Mouse (Mus musculus) CH12F3 (cell line): ENCODE results near the gene Akr1e1.

Experiments
- in situ Hi-C: fragments of 300-500 bp; cut with MboI; formaldehyde crosslinking; loops from 2 replicates; pipeline ENCODE4 v1.14.3; 2020; ENCODE audit warnings: low sequenced_read_pairs

Akr1e1 gene

GRCm38 (mm10) chr13:4608961-4609409, at the start of gene Akr1e1:
TSS of gene Akr1e1 (minus strand) at chr13:4609174.
- in situ Hi-C loops = loop anchor here (25.0 kb wide), 2 partner anchors 222 to 472 kb away; no protein-coding TSS in a partner anchor

- in situ Hi-C loops = no loop called here
Measured at GRCm38 (mm10) chr13:4658346-4658745, 49.4 kb upstream of the Akr1e1 start.

GRCm38 (mm10) chr13:4656277-4657146, 47.5 kb upstream of the Akr1e1 start:
- in situ Hi-C loops = no loop called here

GRCm38 (mm10) chr13:4650190-4650589, 41.2 kb upstream of the Akr1e1 start:
- in situ Hi-C loops = no loop called here

- in situ Hi-C loops = no loop called here
Measured at GRCm38 (mm10) chr13:4645248-4645647, 36.3 kb upstream of the Akr1e1 start.

- in situ Hi-C loops = loop anchor here (25.0 kb wide), 2 partner anchors 224 to 474 kb away; no protein-coding TSS in a partner anchor
Measured at GRCm38 (mm10) chr13:4610902-4611301, 1.9 kb upstream of the Akr1e1 start.

- in situ Hi-C loops = loop anchor here (25.0 kb wide), 2 partner anchors 221 to 471 kb away; no protein-coding TSS in a partner anchor
Measured at GRCm38 (mm10) chr13:4608530-4608929, 444 bp downstream of the Akr1e1 start.

- in situ Hi-C loops = loop anchor here (25.0 kb wide), 2 partner anchors 220 to 470 kb away; no protein-coding TSS in a partner anchor
Measured at GRCm38 (mm10) chr13:4606821-4607220, 2.2 kb downstream of the Akr1e1 start.

- in situ Hi-C loops = loop anchor here (25.0 kb wide), 2 partner anchors 216 to 466 kb away; no protein-coding TSS in a partner anchor
Measured at GRCm38 (mm10) chr13:4603431-4603830, 5.5 kb downstream of the Akr1e1 start.

GRCm38 (mm10) chr13:4576921-4577320, 32.1 kb downstream of the Akr1e1 start:
- in situ Hi-C loops = no loop called here

- in situ Hi-C loops = no loop called here
Measured at GRCm38 (mm10) chr13:4573871-4574270, 35.1 kb downstream of the Akr1e1 start, which contains the start of gene Akr1c21. TSS of gene Akr1c21 (plus strand) at chr13:4574075.

GRCm38 (mm10) chr13:4565996-4566395, 43.0 kb downstream of the Akr1e1 start:
- in situ Hi-C loops = no loop called here

- in situ Hi-C loops = no loop called here
Measured at GRCm38 (mm10) chr13:4560500-4560899, 48.5 kb downstream of the Akr1e1 start.

- in situ Hi-C loops = no loop called here
Measured at GRCm38 (mm10) chr13:4559143-4559542, 49.8 kb downstream of the Akr1e1 start.
